Mouse (Mus musculus): Measurements from ENCODE around the gene Atg4c.

- TF ChIP-seq POLR2A (IDR thresholded peaks at IDR 0.05; ENCODE audit: borderline replicate concordance, insufficient read depth, low read length) (no peak), CTCF (IDR thresholded peaks at IDR 0.05; ENCODE audit: borderline replicate concordance, insufficient read depth, low read depth, low read length) (no peak)
These were observed 111.1 kb downstream of the Atg4c start for GRCm38 (mm10) chr4:99304793-99305192.
